ENCODE assay signal across 8 mouse cellular contexts in genomic region chr13:92610311-92611221, GRCm38 (mm10). TPM values are rescaled to one million over a fixed set of nuclear protein-coding genes. Genes with fewer than 3 reads are reported as not detected.
A peak's percentile ranks its signal among the peaks of the same experiment; 100 is the strongest.
DNase-seq lines count a peak whose midpoint lies in the region; ATAC-seq and TF ChIP-seq lines count a peak whose summit lies in the region.

Gene Serinc5, plus strand, starts transcription at chr13:92611091.

- peaks cover 9% of the 10 kb centered on the region for H3K79me2 ChIP-seq in liver, adult 2 months (ENCODE audit: control insufficient read depth, insufficient read depth, low read length)

- H3K36me3 ChIP-seq in heart, embryonic 12.5 days, result no peaks in the 10 kb centered on the region
- H3K36me3 ChIP-seq in kidney, postnatal 0 days (ENCODE audit: insufficient read depth, low read length), result no peaks in the 10 kb centered on the region
- H3K36me3 ChIP-seq in liver, adult 2 months (ENCODE audit: control insufficient read depth, insufficient read depth, low read length), result no peaks in the 10 kb centered on the region

- peak within 1 kb of the TSS; percentile 97 for H3K4me3 ChIP-seq in brown adipose tissue, adult 24 weeks (ENCODE audit: insufficient read depth, low read depth, low read length)
- H3K4me3 ChIP-seq in heart, embryonic 12.5 days, result peak within 1 kb of the TSS; percentile 72
- H3K4me3 ChIP-seq in kidney, postnatal 0 days (replicated peaks; ENCODE audit: low read depth, low read length), result peak within 1 kb of the TSS; percentile 60
- H3K4me3 ChIP-seq in liver, adult 2 months (ENCODE audit: insufficient read depth, low read depth, low read length), result peak within 1 kb of the TSS; percentile 98

- H3K9me3 ChIP-seq in heart, embryonic 12.5 days (replicated peaks), result no peaks in the 10 kb centered on the region
- no peaks in the 10 kb centered on the region for H3K9me3 ChIP-seq in kidney, postnatal 0 days (replicated peaks; ENCODE audit: low read length)

- TF ChIP-seq CTCF in kidney, postnatal 0 days (IDR thresholded peaks at IDR 0.05; ENCODE audit: low read depth), result no peak
- TF ChIP-seq CTCF in liver, adult 2 months (IDR thresholded peaks at IDR 0.05; ENCODE audit: low read depth, low read length), result 0 out of 2 replicates have a peak, but pooled peaks have one; percentile 0

- ATAC-seq in CD4-positive, CD25-positive, alpha-beta regulatory T cell, adult 4 months, result peak; percentile 90
- peak; percentile 88 for ATAC-seq in erythroid progenitor cell, adult 5-6 weeks (replicated peaks; ENCODE audit: low FRiP score, poor library complexity, severe bottlenecking)
- ATAC-seq in heart, embryonic 12.5 days (ENCODE audit: insufficient number of reproducible peaks, low FRiP score), result peak; percentile 99
- peak; percentile 98 for ATAC-seq in kidney, postnatal 0 days (replicated peaks; ENCODE audit: low FRiP score, low read depth)
- ATAC-seq in monocyte, adult 5-6 weeks (replicated peaks; ENCODE audit: insufficient number of reproducible peaks, low FRiP score, low TSS enrichment, poor library complexity, severe bottlenecking), result peak; percentile 95

- peak; percentile 98 for DNase-seq in kidney, postnatal 0 days (ENCODE audit: low spot score)
- DNase-seq in liver, adult 2 months (ENCODE audit: extremely low read depth, low read depth, low spot score), result peak; percentile 74
- peak; percentile 97 for DNase-seq in spleen, postnatal 36 days (ENCODE audit: low spot score in 2 of 2)

- WGBS in heart, embryonic 12.5 days, result under 1% methylated on average over 55 of the region's 55 CpGs
- under 1% methylated on average over 55 of the region's 55 CpGs for WGBS in kidney, postnatal 0 days
- under 1% methylated on average over 55 of the region's 55 CpGs for WGBS in liver, adult 2 months

- H3K27me3 ChIP-seq in heart, embryonic 12.5 days (replicated peaks), result no peaks in the 10 kb centered on the region
- no peaks in the 10 kb centered on the region for H3K27me3 ChIP-seq in kidney, postnatal 0 days (ENCODE audit: insufficient read depth, low read length)
- no peaks in the 10 kb centered on the region for H3K27me3 ChIP-seq in liver, adult 2 months (ENCODE audit: control insufficient read depth, insufficient read depth, low read length)

- H3K4me2 ChIP-seq in heart, embryonic 12.5 days, result peak within 1 kb of the TSS; percentile 75
- peak within 1 kb of the TSS; percentile 73 for H3K4me2 ChIP-seq in kidney, postnatal 0 days (ENCODE audit: low read length)

- peaks cover 5% of the 10 kb centered on the region; the same call in 1 of the 2 replicates for H3K4me1 ChIP-seq in brown adipose tissue, adult 24 weeks (ENCODE audit: control insufficient read depth, insufficient read depth, insufficient read length, low read length)
- peaks cover 16% of the 10 kb centered on the region for H3K4me1 ChIP-seq in heart, embryonic 12.5 days (replicated peaks)
- H3K4me1 ChIP-seq in kidney, postnatal 0 days (replicated peaks; ENCODE audit: insufficient read depth, low read length), result peaks cover 23% of the 10 kb centered on the region
- peaks cover 7% of the 10 kb centered on the region for H3K4me1 ChIP-seq in liver, adult 2 months (ENCODE audit: control insufficient read depth, insufficient read depth, low read length)

- peak within 1 kb of the TSS; percentile 81 for H3K9ac ChIP-seq in heart, embryonic 12.5 days
- H3K9ac ChIP-seq in kidney, postnatal 0 days (ENCODE audit: low read depth, low read length), result peak within 1 kb of the TSS; percentile 79
- H3K9ac ChIP-seq in liver, adult 2 months (ENCODE audit: low read depth, low read length), result peak within 1 kb of the TSS; percentile 88

- TF ChIP-seq POLR2A in liver, adult 2 months (IDR thresholded peaks at IDR 0.05; ENCODE audit: extremely low read depth, insufficient read depth, low read length), result peak; percentile 79

- peak within 1 kb of the TSS; percentile 97 for H3K27ac ChIP-seq in brown adipose tissue, adult 24 weeks (replicated peaks; ENCODE audit: low read depth, low read length)
- peak within 1 kb of the TSS; percentile 96 for H3K27ac ChIP-seq in heart, embryonic 12.5 days (ENCODE audit: poor library complexity, severe bottlenecking)
- peak within 1 kb of the TSS; percentile 94 for H3K27ac ChIP-seq in kidney, postnatal 0 days
- peak within 1 kb of the TSS; percentile 90 for H3K27ac ChIP-seq in liver, adult 2 months (replicated peaks; ENCODE audit: insufficient read depth, low read depth, low read length)

RNA-seq across cellular contexts. Expression of gene Serinc5, which starts in this region (rescaled TPM):
- polyA plus RNA-seq in CD4-positive, CD25-positive, alpha-beta regulatory T cell, adult 4 months (2017; shearing (Covaris generic)), result 10 to 100 TPM in 1 of 2 experiments, 1 to 10 TPM in 1; 9.2 to 11.7 TPM
- polyA plus RNA-seq in brown adipose tissue, adult 24 weeks (2012; ENCODE audit: insufficient read depth, insufficient read length, missing spikeins), result 3.2 and 4.0 TPM in 2 replicates
- 33.5 and 56.6 TPM in 2 replicates for total RNA-seq in erythroid progenitor cell, adult 5-6 weeks (2015; ENCODE audit: low replicate concordance)
- total RNA-seq in erythroid progenitor cell, adult 5-6 weeks (2017; ENCODE audit: low replicate concordance), result 44.0 and 54.7 TPM in 2 replicates
- 15.2 and 15.4 TPM in 2 replicates for polyA plus RNA-seq in heart, embryonic 12.5 days (2016; fragmentation: Nextera tagmentation; extraction: Ambion mirVana)
- polyA plus RNA-seq in kidney, postnatal 0 days (2015; fragmentation: Nextera tagmentation; extraction: Ambion mirVana), result 14.3 and 14.8 TPM in 2 replicates
- 18.0 and 24.1 TPM in 2 replicates for total RNA-seq in liver, adult 2 months (2014; rRNA removed)
- 10.9 and 14.3 TPM in 2 replicates for polyA plus RNA-seq in liver, adult 2 months (2012; rRNA removed)
- 9.2 to 16.3 TPM (median 15.4 TPM) in 3 replicates for total RNA-seq in monocyte, adult 5-6 weeks (2017)

Comparison
In these comparisons a context has a peak if more than half of its experiments do, and no peak if none do; other contexts are left out.
1. Peak in every context shown above with its lines: DNase-seq, ATAC-seq, H3K4me3 ChIP-seq and H3K27ac ChIP-seq.